Mouse (Mus musculus): Measurements from ENCODE around the gene Tsc22d3. TPM values are rescaled to one million over a fixed set of nuclear protein-coding genes. Genes with fewer than 3 reads are reported as not detected.
A peak's percentile ranks its signal among the peaks of the same experiment; 100 is the strongest.

Gene Tsc22d3
- polyA plus RNA-seq, 1 experiment = 87.0 TPM

DNA sequence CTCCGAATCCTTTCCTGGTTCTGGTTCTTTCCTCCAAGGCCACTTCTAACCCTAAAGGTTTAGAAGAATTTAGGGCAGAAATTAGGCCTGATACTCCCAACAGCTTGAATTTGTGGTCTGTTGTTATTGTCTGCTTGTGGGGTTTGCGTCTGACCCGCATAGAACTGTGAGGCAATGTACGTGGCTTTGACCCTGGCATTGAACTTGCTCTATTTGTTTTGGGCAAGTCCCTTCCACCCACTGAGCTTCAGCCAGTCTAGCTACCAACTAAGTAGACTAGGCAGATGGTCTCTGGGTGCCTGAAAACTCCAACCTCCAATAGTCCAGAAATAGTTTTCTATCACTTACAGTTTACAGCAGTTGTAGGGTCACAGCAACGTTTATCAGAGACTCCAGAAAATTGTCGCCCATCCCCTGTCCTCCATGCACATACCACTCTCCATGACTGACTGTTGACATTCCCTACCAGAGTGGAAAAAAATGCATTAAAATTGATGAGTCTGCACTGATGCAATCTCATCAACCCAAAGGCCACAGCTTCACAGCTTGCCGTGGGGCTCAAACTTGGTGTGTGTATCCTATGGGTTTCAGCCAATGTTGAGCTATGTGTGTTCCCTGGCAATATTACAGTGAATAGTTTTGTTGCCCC, 74.7 kb downstream of the Tsc22d3 start:
- Histone ChIP-seq H3ac (ENCODE audit: control insufficient read depth, insufficient read length) (no peak overlapping the region), H3K27me3 (ENCODE audit: control insufficient read depth, insufficient read depth, insufficient read length) (no peaks in the 10 kb centered on the region), H3K4me2 (ENCODE audit: low read depth) (no peak overlapping the region), H3K79me2 (ENCODE audit: control insufficient read depth, insufficient read depth) (no peaks in the 10 kb centered on the region), H3K4me3 (no peak overlapping the region), H3K36me3 (ENCODE audit: control insufficient read depth, insufficient read depth) (no peaks in the 10 kb centered on the region)
- TF ChIP-seq SRF (IDR thresholded peaks at IDR 0.05; ENCODE audit: control insufficient read depth, insufficient read length, low read depth) = no peak
- no peak for TF ChIP-seq CEBPB (IDR thresholded peaks at IDR 0.05; ENCODE audit: insufficient read depth, poor library complexity, severe bottlenecking)
- TF ChIP-seq MYOG (IDR thresholded peaks at IDR 0.05; ENCODE audit: control insufficient read depth in 1 of 3, insufficient read depth in 1 of 3, insufficient read length in 2 of 3, low read depth in 2 of 3) = no peak
- TF ChIP-seq USF1 (IDR thresholded peaks at IDR 0.05; ENCODE audit: low read depth) = no peak
- no peak for TF ChIP-seq TCF12 (IDR thresholded peaks at IDR 0.05; ENCODE audit: insufficient read depth, poor library complexity, severe bottlenecking)
- no peak for TF ChIP-seq REST (IDR thresholded peaks at IDR 0.05; ENCODE audit: insufficient read depth, insufficient read length)
- TF ChIP-seq MAX (IDR thresholded peaks at IDR 0.05; ENCODE audit: low read depth) = no peak

DNA sequence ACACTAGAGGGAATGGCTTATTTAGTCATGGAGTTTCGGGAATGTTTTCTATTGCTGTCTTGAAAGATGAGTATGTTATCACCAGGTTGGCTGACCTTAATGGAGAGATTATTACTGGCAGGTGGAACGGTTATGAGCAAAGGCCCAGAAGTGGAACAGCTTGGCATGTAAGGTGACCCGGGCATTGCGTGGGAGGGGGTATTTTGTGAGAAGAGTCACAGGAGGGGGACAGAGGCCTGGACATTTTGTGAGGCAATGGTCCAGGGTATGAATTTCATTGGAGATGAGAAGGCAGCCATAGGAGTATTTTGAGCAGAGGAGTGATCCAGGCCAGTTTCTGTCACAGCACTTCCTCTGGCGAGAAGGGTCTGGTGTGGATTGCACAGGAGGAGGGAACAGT, 76.2 kb downstream of the Tsc22d3 start:
- H3K79me2 ChIP-seq (ENCODE audit: control insufficient read depth, insufficient read depth) = no peaks in the 10 kb centered on the region
- H3K36me3 ChIP-seq (ENCODE audit: control insufficient read depth, insufficient read depth) = no peaks in the 10 kb centered on the region
- no peak overlapping the region for H3K4me3 ChIP-seq
- no peak overlapping the region for H3K4me2 ChIP-seq (ENCODE audit: low read depth)
- no peak overlapping the region for H3ac ChIP-seq (ENCODE audit: control insufficient read depth, insufficient read length)
- H3K27me3 ChIP-seq (ENCODE audit: control insufficient read depth, insufficient read depth, insufficient read length) = no peaks in the 10 kb centered on the region
- no peak for TF ChIP-seq MYOD1 (IDR thresholded peaks at IDR 0.05; ENCODE audit: control insufficient read depth in 1 of 3, insufficient read length in 2 of 3, low read depth in 2 of 3)
- TF ChIP-seq MYOG (IDR thresholded peaks at IDR 0.05; ENCODE audit: control insufficient read depth in 1 of 3, insufficient read depth in 1 of 3, insufficient read length in 2 of 3, low read depth in 2 of 3) = no peak
- TF ChIP-seq E2F4 (IDR thresholded peaks at IDR 0.05; ENCODE audit: insufficient read depth) = no peak
- TF ChIP-seq POLR2AphosphoS2 (IDR thresholded peaks at IDR 0.05; ENCODE audit: insufficient read length, low read depth) = no peak
- no peak for TF ChIP-seq MAX (IDR thresholded peaks at IDR 0.05; ENCODE audit: low read depth)
- TF ChIP-seq SRF (IDR thresholded peaks at IDR 0.05; ENCODE audit: control insufficient read depth, insufficient read length, low read depth) = no peak
- TF ChIP-seq CEBPB (IDR thresholded peaks at IDR 0.05; ENCODE audit: insufficient read depth, poor library complexity, severe bottlenecking) = no peak
- TF ChIP-seq USF1 (IDR thresholded peaks at IDR 0.05; ENCODE audit: low read depth) = no peak

DNA sequence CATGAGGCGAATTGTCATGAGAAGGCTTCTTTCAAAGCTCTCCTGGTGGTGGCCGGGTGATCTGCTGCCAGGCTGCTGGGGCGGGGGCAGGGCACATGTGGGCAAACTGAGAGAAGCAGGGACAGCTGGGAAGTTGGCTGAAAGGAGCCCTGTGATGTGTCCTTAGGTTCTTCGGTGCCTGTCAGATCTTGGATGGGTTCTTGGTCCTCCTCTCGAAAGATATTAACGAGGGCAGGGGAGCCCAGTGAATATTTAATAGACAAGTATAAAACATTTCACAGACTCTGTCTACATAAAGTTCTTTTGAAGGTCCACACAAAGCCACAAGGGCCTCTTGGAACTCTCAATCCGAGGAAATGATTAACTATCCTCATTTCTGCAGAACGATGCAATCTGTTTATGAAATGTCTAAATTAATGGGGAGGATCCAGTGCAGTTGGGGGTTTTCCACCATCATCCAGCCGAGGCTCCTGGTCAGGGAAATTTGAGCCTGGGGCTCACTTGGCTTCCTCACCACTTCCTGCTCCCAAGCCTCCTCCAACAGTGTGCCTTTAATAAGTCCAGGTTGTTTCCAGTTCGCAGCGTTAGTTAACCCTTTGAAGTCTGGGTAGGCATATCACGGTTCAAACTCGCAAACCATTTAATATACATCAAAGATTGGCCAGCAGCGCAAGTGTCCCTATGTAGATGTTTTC, 78.2 kb downstream of the Tsc22d3 start:
- TF ChIP-seq POLR2A (IDR thresholded peaks at IDR 0.05; ENCODE audit: insufficient read length, low read depth) = no peak
- no peak for TF ChIP-seq E2F4 (IDR thresholded peaks at IDR 0.05; ENCODE audit: insufficient read depth)
- TF ChIP-seq SRF (IDR thresholded peaks at IDR 0.05; ENCODE audit: control insufficient read depth, insufficient read length, low read depth) = no peak
- no peak for TF ChIP-seq MAX (IDR thresholded peaks at IDR 0.05; ENCODE audit: low read depth)
- TF ChIP-seq TCF3 (IDR thresholded peaks at IDR 0.05; ENCODE audit: insufficient read length, low read depth) = no peak
- TF ChIP-seq REST (IDR thresholded peaks at IDR 0.05; ENCODE audit: insufficient read depth, insufficient read length) = no peak
- peak; percentile 50 to 82 (median 59) for TF ChIP-seq MYOG (IDR thresholded peaks at IDR 0.05; ENCODE audit: control insufficient read depth in 1 of 3, insufficient read depth in 1 of 3, insufficient read length in 2 of 3, low read depth in 2 of 3)
- TF ChIP-seq CEBPB (IDR thresholded peaks at IDR 0.05; ENCODE audit: insufficient read depth, poor library complexity, severe bottlenecking) = no peak
- no peak for TF ChIP-seq USF1 (IDR thresholded peaks at IDR 0.05; ENCODE audit: low read depth)
- TF ChIP-seq MYOD1 (IDR thresholded peaks at IDR 0.05; ENCODE audit: control insufficient read depth in 1 of 3, insufficient read length in 2 of 3, low read depth in 2 of 3) = peak; percentile 24 to 93 (median 89)
- TF ChIP-seq TCF12 (IDR thresholded peaks at IDR 0.05; ENCODE audit: insufficient read depth, poor library complexity, severe bottlenecking) = peak; percentile 37
- TF ChIP-seq POLR2AphosphoS2 (IDR thresholded peaks at IDR 0.05; ENCODE audit: insufficient read length, low read depth) = no peak
- peak overlapping the region; percentile 82 for H3K4me2 ChIP-seq (ENCODE audit: low read depth)

DNA sequence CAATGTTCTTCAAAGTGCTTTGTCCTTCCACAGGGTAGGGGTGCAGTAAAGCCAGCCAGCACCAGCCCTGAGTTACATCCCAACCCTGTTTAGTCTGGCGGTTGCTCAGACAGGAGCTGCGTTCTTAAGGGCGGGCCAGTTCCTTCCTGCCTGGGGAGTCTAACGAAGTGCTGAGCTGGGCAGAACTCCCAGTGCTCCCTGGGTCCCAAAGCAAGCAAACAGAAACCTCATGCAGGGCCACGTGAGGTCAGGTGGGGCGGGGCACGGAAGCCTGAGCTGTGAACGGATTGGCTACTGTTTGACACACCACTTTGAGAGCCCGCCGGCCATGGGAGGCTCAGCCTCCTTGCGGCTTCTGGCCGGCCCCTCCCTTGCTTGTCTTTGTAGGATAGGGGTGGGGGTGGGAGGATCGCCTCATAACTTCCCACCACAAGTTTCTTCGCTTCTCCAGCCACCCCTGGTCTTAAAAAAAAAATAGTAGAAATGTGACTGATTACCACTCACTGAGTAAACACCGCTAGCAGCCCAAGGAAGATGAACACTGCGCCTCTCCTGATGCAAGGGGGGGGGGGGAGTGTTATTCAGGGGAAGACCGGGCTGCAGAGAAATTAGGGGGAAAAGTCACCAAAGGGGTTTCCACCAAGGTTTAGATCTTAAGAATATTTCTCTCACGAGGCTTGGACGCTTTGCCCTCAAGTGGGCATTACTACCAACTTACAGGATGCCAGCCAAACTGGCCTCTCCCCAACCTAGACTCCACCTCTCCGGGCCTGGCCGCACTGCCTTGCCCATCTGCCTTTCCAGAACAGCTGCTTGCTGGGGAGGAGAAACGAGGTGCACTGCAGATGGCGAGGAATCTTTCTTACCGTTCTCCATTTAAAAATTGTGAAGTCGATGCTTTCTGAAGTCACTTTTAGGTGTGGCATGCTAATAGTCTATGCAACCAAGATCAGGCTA, 80.0 kb downstream of the Tsc22d3 start:
- H3ac ChIP-seq (ENCODE audit: control insufficient read depth, insufficient read length) = no peak overlapping the region
- no peaks in the 10 kb centered on the region for H3K36me3 ChIP-seq (ENCODE audit: control insufficient read depth, insufficient read depth)
- no peaks in the 10 kb centered on the region for H3K79me2 ChIP-seq (ENCODE audit: control insufficient read depth, insufficient read depth)
- TF ChIP-seq E2F4 (IDR thresholded peaks at IDR 0.05; ENCODE audit: insufficient read depth) (no peak), USF1 (IDR thresholded peaks at IDR 0.05; ENCODE audit: low read depth) (peak; percentile 40), MYOD1 (IDR thresholded peaks at IDR 0.05; ENCODE audit: control insufficient read depth in 1 of 3, insufficient read length in 2 of 3, low read depth in 2 of 3) (peak; percentile 49 to 90 (median 80)), MAX (IDR thresholded peaks at IDR 0.05; ENCODE audit: low read depth) (peak; percentile 95), TCF3 (IDR thresholded peaks at IDR 0.05; ENCODE audit: insufficient read length, low read depth) (peak; percentile 12), REST (IDR thresholded peaks at IDR 0.05; ENCODE audit: insufficient read depth, insufficient read length) (no peak), POLR2AphosphoS2 (IDR thresholded peaks at IDR 0.05; ENCODE audit: insufficient read length, low read depth) (no peak), POLR2A (IDR thresholded peaks at IDR 0.05; ENCODE audit: insufficient read length, low read depth) (peak; percentile 36), SRF (IDR thresholded peaks at IDR 0.05; ENCODE audit: control insufficient read depth, insufficient read length, low read depth) (no peak), TCF12 (IDR thresholded peaks at IDR 0.05; ENCODE audit: insufficient read depth, poor library complexity, severe bottlenecking) (peak; percentile 57), CEBPB (IDR thresholded peaks at IDR 0.05; ENCODE audit: insufficient read depth, poor library complexity, severe bottlenecking) (no peak), MYOG (IDR thresholded peaks at IDR 0.05; ENCODE audit: control insufficient read depth in 1 of 3, insufficient read depth in 1 of 3, insufficient read length in 2 of 3, low read depth in 2 of 3) (peak; percentile 56 to 92 (median 73))
- no peaks in the 10 kb centered on the region for H3K27me3 ChIP-seq (ENCODE audit: control insufficient read depth, insufficient read depth, insufficient read length)
- H3K4me3 ChIP-seq = no peak overlapping the region
- peak overlapping the region; percentile 82 for H3K4me2 ChIP-seq (ENCODE audit: low read depth)

More for the DNA sequence above, 78.2 kb downstream of the Tsc22d3 start:
- Histone ChIP-seq H3K4me3 (no peak overlapping the region), H3K79me2 (ENCODE audit: control insufficient read depth, insufficient read depth) (no peaks in the 10 kb centered on the region), H3K36me3 (ENCODE audit: control insufficient read depth, insufficient read depth) (no peaks in the 10 kb centered on the region), H3K27me3 (ENCODE audit: control insufficient read depth, insufficient read depth, insufficient read length) (no peaks in the 10 kb centered on the region), H3ac (ENCODE audit: control insufficient read depth, insufficient read length) (no peak overlapping the region)
